Mouse (Mus musculus): ENCODE results near the gene Rapgef1.

The Rapgef1 gene

DNA sequence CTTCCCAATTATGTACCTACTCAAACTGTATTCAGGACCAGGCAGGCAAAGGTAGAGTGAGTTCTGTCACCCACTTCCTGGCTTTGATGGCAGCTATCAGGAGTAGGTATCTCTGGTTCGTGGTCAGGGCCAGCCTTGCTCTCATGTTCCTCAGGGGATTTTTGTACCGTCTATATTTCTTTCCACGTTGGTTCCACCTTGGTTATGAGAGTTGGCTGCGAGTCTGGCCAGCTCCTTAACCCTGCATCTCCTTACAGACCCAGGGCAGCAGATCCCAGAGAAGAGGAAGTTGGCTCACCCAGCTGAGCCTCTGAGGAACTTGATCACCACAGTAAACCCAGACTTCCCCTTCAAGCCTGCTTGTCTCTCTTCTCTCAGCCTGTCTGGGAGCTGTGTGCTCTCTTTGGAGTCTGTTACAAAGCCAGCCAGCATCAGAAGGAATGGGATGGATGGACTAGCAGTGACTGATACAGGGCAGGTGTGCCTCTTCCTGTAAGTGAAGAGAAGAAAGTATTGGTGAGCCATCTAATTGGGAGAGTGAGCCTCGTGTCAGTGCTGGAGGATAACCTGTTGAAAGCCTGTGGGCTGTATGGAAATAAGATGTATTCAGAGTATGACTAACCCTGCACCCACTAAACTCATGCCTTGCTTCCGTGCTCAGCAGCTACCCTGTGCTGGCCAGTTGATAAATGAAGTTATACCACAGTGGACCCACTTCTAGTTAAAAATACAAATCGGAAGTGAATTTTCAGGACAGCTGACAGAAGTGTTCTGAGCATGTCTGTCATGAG, 53.4 kb downstream of the Rapgef1 start:
- DNase-seq (ENCODE audit: low spot score) = peak; percentile 46

GRCm38 (mm10) chr2:29674087-29674486, 54.6 kb downstream of the Rapgef1 start:
- DNase-seq (ENCODE audit: low spot score) = no peak

GRCm38 (mm10) chr2:29674545-29674944, 55.0 kb downstream of the Rapgef1 start:
- DNase-seq (ENCODE audit: low spot score) = no peak

- no peak for DNase-seq (ENCODE audit: low spot score)
These were observed 56.3 kb downstream of the Rapgef1 start for GRCm38 (mm10) chr2:29675846-29676245.

GRCm38 (mm10) chr2:29676513-29676912, 57.0 kb downstream of the Rapgef1 start:
- DNase-seq (ENCODE audit: low spot score) = no peak

GRCm38 (mm10) chr2:29677842-29678241, 58.3 kb downstream of the Rapgef1 start:
- DNase-seq (ENCODE audit: low spot score) = no peak

GRCm38 (mm10) chr2:29678524-29678923, 59.0 kb downstream of the Rapgef1 start:
- DNase-seq (ENCODE audit: low spot score) = no peak

DNA sequence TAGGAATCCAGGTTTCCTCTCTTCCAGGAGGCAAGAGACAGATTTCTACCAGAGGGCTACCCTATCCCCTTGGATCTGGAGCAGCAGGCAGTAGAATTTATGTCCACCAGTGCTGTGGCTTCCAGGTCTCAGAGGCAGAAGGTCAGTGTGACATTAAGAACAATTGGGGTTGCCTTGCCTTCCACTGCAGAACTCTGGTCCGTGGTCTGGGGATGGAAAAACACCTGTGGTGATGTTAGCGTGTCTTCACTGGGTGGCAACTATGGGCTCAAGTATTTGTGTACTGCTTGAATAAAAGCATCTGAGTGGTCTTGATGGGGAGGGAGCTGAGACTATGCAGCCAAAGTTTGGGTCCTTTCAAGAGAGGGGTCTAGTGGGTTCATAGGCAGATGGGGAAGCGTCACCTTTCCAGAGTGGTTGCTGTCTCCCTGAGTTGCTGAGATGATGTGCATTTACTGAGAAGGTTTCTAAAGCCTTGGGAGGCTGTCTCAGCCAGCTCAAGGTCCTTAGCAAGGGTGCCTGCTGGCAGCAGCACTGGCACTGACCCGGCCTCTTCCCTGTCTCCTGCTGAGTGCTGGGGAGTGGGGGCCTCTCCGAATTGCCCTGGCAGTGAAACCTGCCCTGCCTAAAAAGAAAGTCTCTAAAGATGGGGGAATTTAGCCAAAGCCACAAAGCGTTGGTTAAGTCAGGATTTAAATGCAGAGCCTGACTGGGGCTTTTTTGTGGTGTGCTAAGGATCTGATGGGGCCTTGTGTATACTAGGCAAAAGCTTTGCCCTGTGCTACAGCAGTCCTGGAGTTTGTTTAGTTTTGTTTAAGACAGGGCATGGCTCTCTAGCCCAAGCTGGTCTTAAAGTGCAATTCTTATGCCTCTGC, 60.4 kb downstream of the Rapgef1 start:
- DNase-seq (ENCODE audit: low spot score) = no peak

- no peak for DNase-seq (ENCODE audit: low spot score)
These were observed 63.9 kb downstream of the Rapgef1 start for GRCm38 (mm10) chr2:29683261-29683999.

GRCm38 (mm10) chr2:29684498-29684897, 65.0 kb downstream of the Rapgef1 start:
- DNase-seq (ENCODE audit: low spot score) = no peak

DNA sequence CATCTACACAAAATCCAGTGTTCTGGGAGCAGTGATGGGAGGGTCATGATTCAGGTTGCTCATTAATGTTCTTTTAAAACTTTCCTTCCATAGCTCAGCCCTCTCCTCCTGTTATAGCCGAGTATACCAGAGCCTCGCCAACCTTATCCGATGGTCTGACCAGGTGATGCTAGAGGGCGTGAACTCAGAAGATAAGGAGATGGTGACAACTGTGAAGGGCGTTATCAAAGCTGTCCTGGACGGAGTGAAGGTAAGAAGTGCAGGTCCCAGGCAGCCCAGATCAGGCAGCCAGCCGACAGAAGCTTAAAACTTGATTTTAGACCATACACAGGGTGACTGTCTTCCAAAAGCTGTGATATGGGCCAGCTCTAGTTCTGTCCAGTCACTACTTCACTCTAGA, 69.5 kb downstream of the Rapgef1 start:
- no peak for DNase-seq (ENCODE audit: low spot score)

GRCm38 (mm10) chr2:29689495-29689894, 70.0 kb downstream of the Rapgef1 start:
- no peak for DNase-seq (ENCODE audit: low spot score)

- DNase-seq (ENCODE audit: low spot score) = no peak
These were observed 71.5 kb downstream of the Rapgef1 start for GRCm38 (mm10) chr2:29691068-29691467.

- no peak for DNase-seq (ENCODE audit: low spot score)
These were observed 72.0 kb downstream of the Rapgef1 start for GRCm38 (mm10) chr2:29691507-29691906.

- DNase-seq (ENCODE audit: low spot score) = no peak
These were observed 72.7 kb downstream of the Rapgef1 start for GRCm38 (mm10) chr2:29692192-29692591.

- no peak for DNase-seq (ENCODE audit: low spot score)
These were observed 76.8 kb downstream of the Rapgef1 start for GRCm38 (mm10) chr2:29696207-29696800.

GRCm38 (mm10) chr2:29698421-29699290, 79.1 kb downstream of the Rapgef1 start:
- DNase-seq (ENCODE audit: low spot score) = peak; percentile 21

- no peak for DNase-seq (ENCODE audit: low spot score)
These were observed 81.4 kb downstream of the Rapgef1 start for GRCm38 (mm10) chr2:29700898-29701297.

GRCm38 (mm10) chr2:29701393-29701792, 81.9 kb downstream of the Rapgef1 start:
- no peak for DNase-seq (ENCODE audit: low spot score)

- no peak for DNase-seq (ENCODE audit: low spot score)
These were observed 82.7 kb downstream of the Rapgef1 start for GRCm38 (mm10) chr2:29702189-29702588.

Measured in layer of hippocampus, adult 11-12 months (tissue).